Mouse (Mus musculus) left cerebral cortex, adult 6 months (tissue): ENCODE data around the gene Npr3. TPM values are rescaled to one million over a fixed set of nuclear protein-coding genes. Genes with fewer than 3 reads are reported as not detected.

Source experiments
- long read RNA-seq, 2 experiments: library from polyadenylated mRNA; unstranded; transcript quantifications; one replicate each; pipeline ENCODE4 v2.0.0; 2019 to 2020
- polyA plus RNA-seq: library from polyadenylated mRNA; unstranded; fragments of <200 nt; fragmentation: Nextera tagmentation; gene quantifications from 2 replicates; pipeline ENCODE4 v1.2.3, GENCODE M21; 2021

Gene Npr3
- 0.73 and 0.81 TPM in 2 replicates for polyA plus RNA-seq
- long read RNA-seq, experiment 1, full-length matches to known transcripts: 1 of 1 reads
- long read RNA-seq, experiment 1, partial matches to known transcripts: 0 of 1 reads
- long read RNA-seq, experiment 1, other reads (novel, unspliced or antisense): 0 of 1 reads
- long read RNA-seq, experiment 2, full-length matches to known transcripts: 1 of 2 reads
- long read RNA-seq, experiment 2, partial matches to known transcripts: 0 of 2 reads
- long read RNA-seq, experiment 2, other reads (novel, unspliced or antisense): 1 of 2 reads

GRCm38 (mm10) chr15:11906571-11907531, at the start of gene Npr3:
Gene Npr3, minus strand, starts transcription at chr15:11907287.

Other genes with a start within 250 kb of the Npr3 start
- 261 and 359 TPM in 2 replicates for gene Sub1, start 89.7 kb upstream of the Npr3 start, polyA plus RNA-seq
- 212 and 213 TPM in 2 replicates for gene Zfr, start 210.5 kb upstream of the Npr3 start, polyA plus RNA-seq